Mouse (Mus musculus) olfactory bulb, adult 2 months (tissue): ENCODE results near the gene Usp36. TPM values are rescaled to one million over a fixed set of nuclear protein-coding genes. Genes with fewer than 3 reads are reported as not detected.
A peak's percentile ranks its signal among the peaks of the same experiment; 100 is the strongest.

Experiments
- H3K27ac ChIP-seq: fragments of 200-500 bp; 2 replicates; pipeline ENCODE4 v1.5.1; 2012; ENCODE audit warnings: low read depth, low read length; ENCODE audit not compliant: insufficient read depth
- H3K4me1 ChIP-seq: fragments of 200-500 bp; 2 replicates; pipeline ENCODE4 v1.6.1; 2012; ENCODE audit warnings: low read length; ENCODE audit not compliant: control insufficient read depth, insufficient read depth
- H3K4me3 ChIP-seq: fragments of 200-500 bp; 2 replicates; pipeline ENCODE4 v1.5.1; 2012; ENCODE audit warnings: mild to moderate bottlenecking, low read depth, low read length, moderate library complexity; ENCODE audit not compliant: insufficient read depth
- CTCF ChIP-seq: fragments of 200-500 bp; IDR thresholded peaks from 2 replicates; pipeline ENCODE4 v1.5.1; 2012; ENCODE audit warnings: low read depth, mild to moderate bottlenecking, low read length, moderate library complexity; ENCODE audit not compliant: insufficient read depth
- POLR2A ChIP-seq: fragments of 200-500 bp; IDR thresholded peaks from 2 replicates; pipeline ENCODE4 v1.6.1; 2012; ENCODE audit warnings: mild to moderate bottlenecking, low read depth, low read length, moderate library complexity; ENCODE audit not compliant: insufficient read depth
- WGBS: fragments of 180-500 bp; shearing (Covaris S2); methylation state at CpG from one replicate; pipeline ENCODE4 v1.1.7; 2018; 5-methylcytosine and 5-hydroxymethylcytosine counted together
- polyA plus RNA-seq: library from polyadenylated mRNA; stranded (reverse); fragments of >200 nt; gene quantifications from 2 replicates; pipeline ENCODE4 v1.2.4, GENCODE M21; 2012; ENCODE audit warnings: low replicate concordance; ENCODE audit not compliant: missing spikeins, insufficient read depth, insufficient read length

Gene Usp36
- polyA plus RNA-seq, 1 experiment = not detected

- peak overlapping the region; percentile 90 for H3K27ac ChIP-seq
- peaks cover 52% of the 10 kb centered on the region for H3K4me1 ChIP-seq
- WGBS = 16% methylated on average over 10 of the region's 10 CpGs
- no peak for TF ChIP-seq POLR2A
- TF ChIP-seq CTCF = no peak
- no peak overlapping the region for H3K4me3 ChIP-seq
Observed at GRCm38 (mm10) chr11:118211749-118212635, 78.1 kb downstream of the Usp36 start.

- Histone ChIP-seq H3K4me1 (peaks cover 50% of the 10 kb centered on the region), H3K4me3 (no peak overlapping the region), H3K27ac (peak overlapping the region; percentile 90)
- WGBS = 77% methylated on average over 5 of the region's 5 CpGs
- no peak for TF ChIP-seq POLR2A
- no peak for TF ChIP-seq CTCF
Observed at GRCm38 (mm10) chr11:118210962-118211361, 79.1 kb downstream of the Usp36 start.

- Histone ChIP-seq H3K4me3 (no peak overlapping the region), H3K4me1 (peaks cover 50% of the 10 kb centered on the region), H3K27ac (peak overlapping the region; percentile 79)
- no peak for TF ChIP-seq CTCF
- no peak for TF ChIP-seq POLR2A
- WGBS = 40% methylated on average over 4 of the region's 4 CpGs
Observed at GRCm38 (mm10) chr11:118210116-118210515, 79.9 kb downstream of the Usp36 start.

Other genes with a start within 250 kb of the Usp36 start
- gene Dnah17, start 159.6 kb downstream of the Usp36 start, polyA plus RNA-seq = not detected in 2 replicates
- not detected in 2 replicates for gene Cyth1, start 41.7 kb downstream of the Usp36 start, polyA plus RNA-seq
- gene Cep295nl, start 52.3 kb upstream of the Usp36 start, polyA plus RNA-seq = not detected in 2 replicates
- gene Timp2, start 65.5 kb upstream of the Usp36 start, polyA plus RNA-seq = 247 and 441 TPM in 2 replicates
- gene Lgals3bp, start 111.8 kb upstream of the Usp36 start, polyA plus RNA-seq = not detected in 2 replicates
- gene Cant1, start 128.8 kb upstream of the Usp36 start, polyA plus RNA-seq = not detected in 2 replicates
- gene C1qtnf1, start 138.0 kb upstream of the Usp36 start, polyA plus RNA-seq = not detected in 2 replicates
- gene Engase, start 186.6 kb upstream of the Usp36 start, polyA plus RNA-seq = not detected in 2 replicates